Mouse (Mus musculus) liver, postnatal 0 days (tissue): ENCODE measurements around the gene Aldh1a1. TPM values are rescaled to one million over a fixed set of nuclear protein-coding genes. Genes with fewer than 3 reads are reported as not detected.
A peak's percentile ranks its signal among the peaks of the same experiment; 100 is the strongest.

ENCODE experiments used
- ATAC-seq: fragments of 200-750 bp; cut with Nextera tagmentation; 2 replicates; pipeline ENCODE4 v1.8.0; 2017; ENCODE audit warnings: mild to moderate bottlenecking, moderate library complexity
- DNase-seq: peaks from one replicate; pipeline ENCODE4 v3.0.0-alpha.2; 2016
- H3K27ac ChIP-seq: fragments of 300-500 bp; sonication (generic); 2 replicates; pipeline ENCODE4 v1.5.1; 2014; ENCODE audit warnings: antibody characterized with exemption, moderate library complexity, mild to moderate bottlenecking, low read depth
- H3K27me3 ChIP-seq: fragments of 300-500 bp; sonication (generic); 2 replicates; pipeline ENCODE4 v1.6.1; 2014; ENCODE audit warnings: low read length, control low read depth, mixed read lengths; ENCODE audit not compliant: insufficient read depth
- H3K36me3 ChIP-seq: fragments of 300-500 bp; sonication (generic); replicated peaks from 2 replicates; pipeline ENCODE4 v1.6.1; 2014; ENCODE audit warnings: mild to moderate bottlenecking, control low read depth, low read length, moderate library complexity, mixed read lengths; ENCODE audit not compliant: insufficient read depth
- H3K4me1 ChIP-seq: fragments of 300-500 bp; sonication (generic); 2 replicates; pipeline ENCODE4 v1.6.1; 2014; ENCODE audit warnings: antibody characterized with exemption, mild to moderate bottlenecking, control low read depth; ENCODE audit not compliant: insufficient read depth
- H3K4me2 ChIP-seq: fragments of 300-500 bp; sonication (generic); 2 replicates; pipeline ENCODE4 v1.6.1; 2014; ENCODE audit warnings: low read depth, mild to moderate bottlenecking, low read length, moderate library complexity, mixed read lengths
- H3K4me3 ChIP-seq: fragments of 300-500 bp; sonication (generic); 2 replicates; pipeline ENCODE4 v1.5.1; 2014; ENCODE audit warnings: low read depth, low read length
- H3K9ac ChIP-seq: fragments of 300-500 bp; sonication (generic); replicated peaks from 2 replicates; pipeline ENCODE4 v1.6.1; 2014; ENCODE audit warnings: mild to moderate bottlenecking, moderate library complexity
- H3K9me3 ChIP-seq: fragments of 300-500 bp; sonication (generic); 2 replicates; pipeline ENCODE4 v1.6.1; 2016; ENCODE audit warnings: mild to moderate bottlenecking, control low read depth, low read length, mixed read lengths
- CTCF ChIP-seq: sonication (generic); IDR thresholded peaks from 2 replicates; pipeline ENCODE4 v1.5.1; 2016; ENCODE audit warnings: antibody characterized with exemption, low read depth
- EP300 ChIP-seq: IDR thresholded peaks from 2 replicates; pipeline ENCODE4 v1.6.1; 2016; ENCODE audit warnings: antibody characterized with exemption, low read depth, mild to moderate bottlenecking
- WGBS: fragments of 180-500 bp; shearing (Covaris S2); extraction: QIAGEN DNeasy Blood & Tissue Kit; methylation state at CpG from one replicate; pipeline ENCODE4 v1.1.7; 2014; ENCODE audit not compliant: insufficient replicate concordance; 5-methylcytosine and 5-hydroxymethylcytosine counted together
- polyA plus RNA-seq: library from polyadenylated mRNA; unstranded; fragments of >200 nt; fragmentation: Nextera tagmentation; extraction: Ambion mirVana; gene quantifications from 2 replicates; pipeline ENCODE4 v1.2.1, GENCODE M21; 2015

The Aldh1a1 gene
- polyA plus RNA-seq, 1 experiment from 2014 or later: 2.3 TPM

DNA sequence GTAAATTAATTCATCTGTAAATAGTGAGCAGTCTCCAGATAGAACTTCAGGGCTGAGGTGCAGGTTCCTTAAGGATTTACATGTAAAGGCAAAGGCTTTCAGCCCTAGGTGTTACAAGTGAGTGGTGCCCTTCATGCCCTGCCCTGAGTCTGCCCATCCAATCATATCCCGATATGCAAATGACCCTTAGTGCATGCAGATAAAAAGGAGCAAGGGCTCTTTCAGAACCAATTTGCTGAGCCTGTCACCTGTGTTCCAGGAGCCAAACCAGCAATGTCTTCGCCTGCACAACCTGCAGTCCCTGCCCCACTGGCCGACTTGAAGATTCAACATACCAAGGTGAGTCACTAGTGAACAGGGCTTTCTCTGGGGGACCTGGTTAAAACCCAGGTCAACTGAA is 109.2 kb downstream of the Aldh1a1 start:
- peak; percentile 15 for DNase-seq

DNA sequence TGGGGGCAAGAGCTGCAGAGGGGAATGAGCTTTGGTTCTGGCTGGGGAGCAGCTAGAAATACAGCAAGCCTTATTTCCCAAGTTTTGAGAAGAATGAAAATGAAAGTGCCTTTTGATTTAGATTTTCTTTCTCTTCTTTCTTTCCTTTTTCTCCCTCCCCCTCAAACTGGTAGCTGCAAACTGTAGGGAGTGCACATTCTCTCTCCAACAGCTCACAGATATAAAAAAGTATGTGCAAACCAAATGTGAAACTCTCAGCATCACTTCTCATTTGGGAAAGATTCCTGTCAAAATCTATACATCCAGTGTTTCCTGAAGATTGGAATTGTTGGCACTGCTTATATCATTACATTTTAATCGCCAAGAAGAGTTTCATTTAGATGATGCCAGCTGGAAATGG is 110.7 kb downstream of the Aldh1a1 start:
- no peak for DNase-seq
- 78% methylated on average over 1 of the region's 1 CpGs for WGBS
- no peak overlapping the region for H3K9ac ChIP-seq
- no peaks in the 10 kb centered on the region for H3K36me3 ChIP-seq
- H3K4me1 ChIP-seq: no peaks in the 10 kb centered on the region
- no peaks in the 10 kb centered on the region for H3K9me3 ChIP-seq
- no peak for TF ChIP-seq CTCF
- no peak for TF ChIP-seq EP300
- no peak overlapping the region for H3K4me2 ChIP-seq
- no peak for ATAC-seq
- H3K4me3 ChIP-seq: no peak overlapping the region
- H3K27ac ChIP-seq: no peak overlapping the region
- H3K27me3 ChIP-seq: no peaks in the 10 kb centered on the region

More for the DNA sequence above, 109.2 kb downstream of the Aldh1a1 start:
- Histone ChIP-seq H3K9ac (peak overlapping the region; percentile 21; the same call in 1 of the 2 replicates), H3K27ac (no peak overlapping the region), H3K27me3 (no peaks in the 10 kb centered on the region), H3K4me1 (no peaks in the 10 kb centered on the region), H3K4me2 (peak overlapping the region; percentile 47; the same call in 1 of the 2 replicates), H3K36me3 (no peaks in the 10 kb centered on the region), H3K9me3 (no peaks in the 10 kb centered on the region), H3K4me3 (0 out of 2 replicates have a peak overlapping the region, but pooled peaks have one; percentile 10)
- TF ChIP-seq CTCF (no peak), EP300 (no peak)
- WGBS: 53% methylated on average over 3 of the region's 3 CpGs
- ATAC-seq: peak; percentile 76

DNA sequence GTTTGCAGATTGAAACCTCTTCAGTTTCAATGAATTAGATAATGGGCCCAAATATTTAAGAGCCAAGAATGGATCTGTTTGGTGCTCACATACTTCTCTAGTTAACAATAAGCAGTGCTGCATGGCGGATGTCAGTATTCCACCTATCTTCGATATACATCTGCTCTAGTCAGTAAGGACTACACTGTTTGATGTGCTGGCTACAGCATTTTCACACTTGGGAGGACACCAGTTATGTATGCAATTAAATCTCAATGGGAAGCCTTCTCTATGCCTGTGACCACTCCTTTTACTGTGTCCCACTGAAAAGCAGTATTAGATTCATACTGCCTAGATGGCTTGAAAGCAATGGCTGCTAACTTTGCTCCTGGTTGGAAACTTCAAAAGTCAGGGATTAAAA is 111.4 kb downstream of the Aldh1a1 start:
- Histone ChIP-seq H3K4me1 (no peaks in the 10 kb centered on the region), H3K4me3 (no peak overlapping the region), H3K9me3 (no peaks in the 10 kb centered on the region), H3K36me3 (no peaks in the 10 kb centered on the region), H3K9ac (no peak overlapping the region), H3K4me2 (no peak overlapping the region), H3K27me3 (no peaks in the 10 kb centered on the region), H3K27ac (no peak overlapping the region)
- no peak for ATAC-seq
- DNase-seq: no peak
- 85% methylated on average over 2 of the region's 2 CpGs for WGBS
- TF ChIP-seq CTCF (no peak), EP300 (no peak)

DNA sequence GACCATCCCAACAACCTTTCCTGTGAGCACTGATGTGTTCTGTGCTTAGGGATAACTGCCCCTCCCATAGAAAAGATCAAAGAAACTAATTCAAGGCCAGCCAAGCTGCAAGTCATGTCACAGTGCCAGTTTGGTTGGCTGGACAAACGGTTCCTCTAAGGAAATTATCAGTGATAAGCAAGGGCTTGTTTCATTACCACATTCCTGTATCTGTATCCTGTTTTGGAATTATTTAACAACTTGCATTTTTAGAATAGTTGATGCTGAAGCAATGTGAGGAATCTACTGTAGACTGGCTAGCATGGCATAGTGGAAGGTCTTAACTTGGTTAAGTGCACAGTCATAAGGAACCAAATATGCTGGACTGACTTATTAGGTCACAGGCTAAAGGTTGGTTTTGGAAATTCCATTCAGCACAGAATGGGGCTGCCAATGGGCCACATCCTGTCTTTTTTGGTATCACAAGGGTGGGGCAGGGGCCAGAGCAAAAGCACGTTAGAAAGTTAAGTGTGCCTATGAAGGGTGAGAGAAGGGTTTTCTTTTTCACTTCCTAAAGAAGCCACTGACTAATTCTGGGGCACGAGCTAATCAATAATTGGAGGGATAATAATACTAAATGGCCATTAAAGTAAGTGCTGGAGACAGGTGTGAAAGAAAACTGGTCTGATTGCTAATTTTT is 121.9 kb downstream of the Aldh1a1 start:
- Histone ChIP-seq H3K36me3 (no peaks in the 10 kb centered on the region), H3K9ac (no peak overlapping the region), H3K4me2 (no peak overlapping the region), H3K4me3 (no peak overlapping the region), H3K27me3 (no peaks in the 10 kb centered on the region), H3K4me1 (no peaks in the 10 kb centered on the region), H3K9me3 (no peaks in the 10 kb centered on the region), H3K27ac (no peak overlapping the region)
- no peak for DNase-seq
- no peak for ATAC-seq
- TF ChIP-seq EP300: no peak
- WGBS: 48% methylated on average over 3 of the region's 3 CpGs

DNA sequence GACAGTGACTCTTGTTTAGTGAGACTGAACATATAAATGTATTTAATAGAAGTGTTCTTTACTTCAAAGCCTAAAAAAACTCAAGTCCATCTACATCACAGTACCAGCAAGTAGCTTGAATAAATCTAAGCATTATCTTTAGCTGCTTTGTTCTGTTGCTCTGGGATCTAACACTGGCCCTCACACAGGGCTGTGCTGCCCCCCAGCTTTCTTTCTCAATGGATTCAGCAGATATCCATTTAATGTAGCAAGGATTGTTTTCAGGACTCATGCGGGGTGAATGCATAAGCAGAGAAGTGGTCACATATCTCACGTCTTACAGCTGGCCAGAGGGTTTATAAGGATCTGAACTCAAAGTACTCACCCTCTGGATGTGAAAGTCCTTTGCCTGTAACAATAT is 129.9 kb downstream of the Aldh1a1 start:
- TF ChIP-seq CTCF (no peak), EP300 (no peak)
- DNase-seq (no peak), ATAC-seq (no peak)
- Histone ChIP-seq H3K9me3 (no peaks in the 10 kb centered on the region), H3K36me3 (no peaks in the 10 kb centered on the region), H3K4me1 (no peaks in the 10 kb centered on the region), H3K27me3 (no peaks in the 10 kb centered on the region), H3K4me3 (no peak overlapping the region), H3K4me2 (no peak overlapping the region), H3K27ac (no peak overlapping the region), H3K9ac (no peak overlapping the region)
- WGBS: 73% methylated on average over 2 of the region's 2 CpGs

DNA sequence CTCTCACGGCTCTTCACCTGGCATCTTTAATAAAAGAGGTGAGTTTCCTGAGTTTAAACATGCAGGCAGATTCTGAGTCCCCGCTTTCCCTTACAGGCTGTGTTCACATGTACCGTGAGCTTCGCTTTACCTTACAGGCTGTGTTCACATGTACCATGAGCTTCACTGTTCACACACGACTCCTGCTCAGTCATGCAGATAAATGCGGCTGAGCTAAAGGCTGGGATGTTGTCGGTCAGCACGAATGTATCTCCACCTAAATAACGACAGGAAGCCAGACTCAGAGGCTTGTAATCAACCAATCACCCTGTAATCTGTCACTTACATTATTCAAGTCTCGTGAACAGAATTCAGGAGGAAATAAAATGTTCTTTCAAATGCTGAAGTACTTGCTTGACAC is 130.9 kb downstream of the Aldh1a1 start:
- no peak for ATAC-seq
- 70% methylated on average over 10 of the region's 10 CpGs for WGBS
- H3K4me1 ChIP-seq: no peaks in the 10 kb centered on the region
- no peaks in the 10 kb centered on the region for H3K36me3 ChIP-seq
- DNase-seq: no peak
- no peaks in the 10 kb centered on the region for H3K27me3 ChIP-seq
- H3K9ac ChIP-seq: no peak overlapping the region
- no peak overlapping the region for H3K4me3 ChIP-seq
- no peaks in the 10 kb centered on the region for H3K9me3 ChIP-seq
- no peak overlapping the region for H3K27ac ChIP-seq
- no peak overlapping the region for H3K4me2 ChIP-seq
- no peak for TF ChIP-seq CTCF
- TF ChIP-seq EP300: no peak

DNA sequence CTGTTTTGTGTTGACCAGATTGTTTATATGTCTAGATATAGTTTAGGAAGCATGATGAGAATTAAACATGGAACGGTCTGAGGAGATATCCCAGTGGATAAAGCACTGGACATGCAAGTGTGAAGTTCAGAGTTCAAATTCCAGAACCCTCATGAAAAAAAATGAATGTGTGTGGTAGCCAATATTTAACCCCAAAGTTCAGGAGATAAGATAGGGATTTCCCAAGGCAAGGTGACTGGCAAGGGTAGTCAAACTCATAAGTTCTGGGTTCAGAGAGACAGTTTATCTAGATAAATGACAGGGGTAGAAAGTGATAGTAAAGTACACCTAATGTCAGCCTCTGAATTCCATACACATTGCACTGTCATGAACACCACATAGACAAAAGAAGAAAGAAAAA is 138.5 kb downstream of the Aldh1a1 start:
- DNase-seq (no peak), ATAC-seq (no peak)
- WGBS: 49% methylated on average over 1 of the region's 1 CpGs
- Histone ChIP-seq H3K4me1 (no peaks in the 10 kb centered on the region), H3K27ac (no peak overlapping the region), H3K36me3 (no peaks in the 10 kb centered on the region), H3K4me2 (no peak overlapping the region), H3K27me3 (no peaks in the 10 kb centered on the region), H3K9ac (no peak overlapping the region), H3K9me3 (no peaks in the 10 kb centered on the region), H3K4me3 (no peak overlapping the region)
- TF ChIP-seq CTCF (no peak), EP300 (no peak)
